19 mouse cellular contexts compared by ENCODE assay signal in the genomic region with DNA sequence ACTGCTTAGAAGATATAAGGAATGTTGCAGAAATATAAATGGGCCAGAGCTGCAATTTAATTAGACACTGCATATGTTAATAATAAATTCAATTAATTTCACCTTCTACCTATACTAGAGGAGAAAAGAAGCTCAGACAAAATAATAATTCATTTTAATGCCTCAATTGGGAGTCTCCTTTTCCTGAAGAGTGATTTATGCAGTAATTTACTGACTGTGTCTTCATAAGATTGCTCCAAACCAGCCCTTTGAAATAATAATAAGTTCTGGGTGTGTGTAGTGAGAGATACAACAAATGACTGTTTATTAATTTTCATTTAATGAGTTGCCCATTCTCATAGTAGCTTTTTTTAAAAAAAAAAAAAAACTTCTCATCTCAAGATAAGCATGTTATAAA. TPM values are rescaled to one million over a fixed set of nuclear protein-coding genes. Genes with fewer than 3 reads are reported as not detected.
"Had no signal": no experiment of that assay in that cellular context is flagged by ENCODE, and none has a peak within 500 bp of the region (broad histone marks: within the 10 kb centered on the region; RNA-seq: fewer than 3 reads in every experiment).

No protein-coding gene starts in this region.

- H3K4me3 ChIP-seq: left cerebral cortex, adult 2 months; limb, embryonic 15.5 days; liver, embryonic 12.5 days; midbrain, embryonic 10.5 days; stomach, embryonic 15.5 days had no signal

- DNase-seq: kidney, adult 11 months; kidney, adult 9 months; kidney, postnatal 10 days; kidney, postnatal 4 days; lung, postnatal 10 days; lung, postnatal 4 days; thymus, adult 2 months; thymus, postnatal 25 days had no signal

- H3K27me3 ChIP-seq: limb, embryonic 15.5 days; liver, embryonic 12.5 days; stomach, embryonic 15.5 days had no signal

- H3K4me1 ChIP-seq: limb, embryonic 15.5 days; liver, embryonic 12.5 days; stomach, embryonic 15.5 days had no signal

- H3K9ac ChIP-seq: limb, embryonic 15.5 days; liver, embryonic 12.5 days; lung, embryonic 14.5 days; stomach, embryonic 15.5 days had no signal

- H3K9me3 ChIP-seq: limb, embryonic 15.5 days; liver, embryonic 12.5 days; midbrain, embryonic 10.5 days; stomach, embryonic 15.5 days had no signal

- H3K36me3 ChIP-seq: limb, embryonic 15.5 days; liver, embryonic 12.5 days; midbrain, embryonic 10.5 days; stomach, embryonic 15.5 days had no signal

- ATAC-seq: liver, embryonic 12.5 days had no signal

- H3K27ac ChIP-seq: left cerebral cortex, adult 2 months; limb, embryonic 15.5 days; liver, embryonic 12.5 days; stomach, embryonic 15.5 days had no signal

- H3K4me2 ChIP-seq: limb, embryonic 15.5 days; liver, embryonic 12.5 days; lung, embryonic 14.5 days; stomach, embryonic 15.5 days had no signal

RNA-seq across cellular contexts. Expression of a gene that starts 1.6 kb away (rescaled TPM):
- total RNA-seq: megakaryocyte, adult 5-6 weeks had no signal
- polyA plus RNA-seq: liver, embryonic 12.5 days; liver, embryonic 16.5 days; spleen, adult 2 months; stomach, embryonic 15.5 days; testis, adult 2 months; urinary bladder, adult 2 months had no signal
